Mouse (Mus musculus): ENCODE results near the gene Il18r1. TPM values are rescaled to one million over a fixed set of nuclear protein-coding genes. Genes with fewer than 3 reads are reported as not detected.

The Il18r1 gene
- polyA plus RNA-seq, 1 experiment from 2014 or later: not detected

DNA sequence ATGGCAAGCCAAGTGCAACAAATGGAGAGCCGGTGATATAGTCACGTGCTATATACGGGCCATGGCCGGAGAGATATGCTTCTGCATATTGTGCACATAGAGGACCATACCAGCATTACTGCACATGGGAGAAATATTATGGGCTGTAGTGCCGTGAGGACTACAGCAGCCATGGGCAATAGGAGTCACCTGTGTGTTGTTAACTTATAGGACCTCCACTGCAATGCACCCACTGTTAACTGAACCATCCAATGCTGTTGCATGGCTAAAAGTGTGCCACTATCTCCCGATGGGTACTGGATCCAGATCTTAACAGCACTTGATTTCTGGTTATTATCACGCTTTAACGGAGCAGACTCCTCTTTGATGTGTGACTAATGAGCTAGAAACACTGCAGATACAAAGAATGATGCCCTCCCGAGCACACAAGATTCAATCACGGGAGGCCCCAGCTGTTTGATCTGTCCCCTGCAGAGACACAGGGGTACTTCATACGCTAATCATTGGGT, 81.8 kb downstream of the Il18r1 start:
- Histone ChIP-seq H3K4me3 (no peak overlapping the region), H3K9me3 (no peaks in the 10 kb centered on the region), H3K36me3 (no peaks in the 10 kb centered on the region), H3K4me2 (replicated peaks) (no peak overlapping the region), H3K27ac (no peak overlapping the region), H3K4me1 (no peaks in the 10 kb centered on the region), H3K27me3 (no peaks in the 10 kb centered on the region), H3K9ac (no peak overlapping the region)
- 76% methylated on average over 11 of the region's 11 CpGs for WGBS
- ATAC-seq (ENCODE audit: insufficient number of reproducible peaks, insufficient read depth, low FRiP score, low TSS enrichment): no peak

- no peak overlapping the region for H3K27ac ChIP-seq
- WGBS: 63% methylated on average over 10 of the region's 10 CpGs
- ATAC-seq (ENCODE audit: insufficient number of reproducible peaks, insufficient read depth, low FRiP score, low TSS enrichment): no peak
Observed at GRCm38 (mm10) chr1:40547762-40548161, 82.4 kb downstream of the Il18r1 start.

More at GRCm38 (mm10) chr1:40547762-40548161, 82.4 kb downstream of the Il18r1 start:
- Histone ChIP-seq H3K27me3 (no peaks in the 10 kb centered on the region), H3K36me3 (no peaks in the 10 kb centered on the region), H3K9ac (no peak overlapping the region), H3K4me2 (replicated peaks) (no peak overlapping the region), H3K4me1 (no peaks in the 10 kb centered on the region), H3K4me3 (no peak overlapping the region), H3K9me3 (no peaks in the 10 kb centered on the region)

Other genes with a start within 250 kb of the Il18r1 start
- gene Il1r1, start 240.5 kb upstream of the Il18r1 start, polyA plus RNA-seq (2016; fragmentation: Nextera tagmentation; extraction: Ambion mirVana): 4.2 and 4.5 TPM in 2 replicates
- gene Il1rl2, start 140.9 kb upstream of the Il18r1 start, polyA plus RNA-seq (2016; fragmentation: Nextera tagmentation; extraction: Ambion mirVana): 7.8 and 8.1 TPM in 2 replicates
- 0.11 and 0.27 TPM in 2 replicates for gene Il1rl1, start 36.0 kb upstream of the Il18r1 start, polyA plus RNA-seq (2016; fragmentation: Nextera tagmentation; extraction: Ambion mirVana)
- 0.13 and 0.50 TPM in 2 replicates for gene Il18rap, start 49.8 kb downstream of the Il18r1 start, polyA plus RNA-seq (2016; fragmentation: Nextera tagmentation; extraction: Ambion mirVana)
- not detected in 2 replicates for gene Slc9a4, start 114.5 kb downstream of the Il18r1 start, polyA plus RNA-seq (2016; fragmentation: Nextera tagmentation; extraction: Ambion mirVana)
- 0.12 and 0.13 TPM in 2 replicates for gene Slc9a2, start 215.0 kb downstream of the Il18r1 start, polyA plus RNA-seq (2016; fragmentation: Nextera tagmentation; extraction: Ambion mirVana)

Data from embryonic facial prominence, embryonic 12.5 days (tissue).